Mouse (Mus musculus) heart, postnatal 0 days (tissue): ENCODE data around the gene Il33. TPM values are rescaled to one million over a fixed set of nuclear protein-coding genes. Genes with fewer than 3 reads are reported as not detected.

Source experiments
- ATAC-seq: fragments of 200-750 bp; cut with Nextera tagmentation; 2 replicates; pipeline ENCODE4 v1.8.0; 2017; ENCODE audit warnings: low read depth, moderate number of reproducible peaks, moderate library complexity; ENCODE audit not compliant: insufficient read depth
- DNase-seq: peaks from one replicate; pipeline ENCODE4 v3.0.0-alpha.2; 2016; ENCODE audit warnings: low spot score
- H3K27ac ChIP-seq: fragments of 300-500 bp; sonication (generic); 2 replicates; pipeline ENCODE4 v1.5.1; 2014; ENCODE audit warnings: low read depth, mild to moderate bottlenecking
- H3K27me3 ChIP-seq: fragments of 300-500 bp; sonication (generic); 2 replicates; pipeline ENCODE4 v1.6.1; 2014; ENCODE audit warnings: low read length, mixed read lengths; ENCODE audit not compliant: control insufficient read depth, insufficient read depth
- H3K36me3 ChIP-seq: fragments of 300-500 bp; sonication (generic); replicated peaks from 2 replicates; pipeline ENCODE4 v1.6.1; 2014; ENCODE audit warnings: low read length, mixed read lengths; ENCODE audit not compliant: control insufficient read depth, insufficient read depth
- H3K4me1 ChIP-seq: fragments of 300-500 bp; sonication (generic); 2 replicates; pipeline ENCODE4 v1.6.1; 2014; ENCODE audit warnings: antibody characterized with exemption; ENCODE audit not compliant: control insufficient read depth, insufficient read depth
- H3K4me2 ChIP-seq: fragments of 300-500 bp; sonication (generic); 2 replicates; pipeline ENCODE4 v1.6.1; 2014; ENCODE audit warnings: low read depth, mild to moderate bottlenecking, low read length, moderate library complexity
- H3K4me3 ChIP-seq: fragments of 300-500 bp; sonication (generic); 2 replicates; pipeline ENCODE4 v1.5.1; 2014; ENCODE audit warnings: low read depth, low read length
- H3K9ac ChIP-seq: fragments of 300-500 bp; sonication (generic); replicated peaks from 2 replicates; pipeline ENCODE4 v1.6.1; 2014; ENCODE audit warnings: low read depth, low read length, mixed read lengths
- H3K9me3 ChIP-seq: fragments of 300-500 bp; sonication (generic); replicated peaks from 2 replicates; pipeline ENCODE4 v1.6.1; 2016; ENCODE audit warnings: low read length; ENCODE audit not compliant: control insufficient read depth
- CTCF ChIP-seq: IDR thresholded peaks from 2 replicates; pipeline ENCODE4 v1.5.1; 2016; ENCODE audit warnings: antibody characterized with exemption, control low read depth, low read depth
- EP300 ChIP-seq: IDR thresholded peaks from 2 replicates; pipeline ENCODE4 v1.6.1; 2016; ENCODE audit warnings: antibody characterized with exemption, low read depth
- WGBS: fragments of 180-500 bp; shearing (Covaris S2); extraction: QIAGEN DNeasy Blood & Tissue Kit; methylation state at CpG from one replicate; pipeline ENCODE4 v1.1.7; 2014; 5-methylcytosine and 5-hydroxymethylcytosine counted together
- polyA plus RNA-seq: library from polyadenylated mRNA; unstranded; fragments of >200 nt; fragmentation: Nextera tagmentation; extraction: Ambion mirVana; gene quantifications from 2 replicates; pipeline ENCODE4 v1.2.1, GENCODE M21; 2015
- total RNA-seq: library from RNA; depleted of rRNA; stranded (reverse); fragments of >200 nt; gene quantifications from 2 replicates; pipeline ENCODE4 v1.2.3, GENCODE M21; 2014; ENCODE audit warnings: low replicate concordance; rRNA removed

Gene Il33
- total RNA-seq = 1.4 and 1.6 TPM in 2 replicates
- polyA plus RNA-seq = 4.2 and 6.2 TPM in 2 replicates

- Histone ChIP-seq H3K27ac (0 out of 2 replicates have a peak within 1 kb of the TSS, but pooled peaks have one; percentile 5), H3K9ac (no peak within 1 kb of the TSS), H3K9me3 (no peaks in the 10 kb centered on the region), H3K4me3 (peak within 1 kb of the TSS; percentile 26; the same call in 1 of the 2 replicates), H3K27me3 (peaks cover 9% of the 10 kb centered on the region; the same call in 1 of the 2 replicates), H3K36me3 (no peaks in the 10 kb centered on the region), H3K4me2 (peak within 1 kb of the TSS; percentile 52), H3K4me1 (peaks cover 18% of the 10 kb centered on the region; the same call in 1 of the 2 replicates)
- TF ChIP-seq EP300 = no peak
- TF ChIP-seq CTCF = no peak
- DNase-seq = peak; percentile 82
- 20% methylated on average over 10 of the region's 10 CpGs for WGBS
- no peak for ATAC-seq
Measured at GRCm38 (mm10) chr19:29924638-29925258, at the start of gene Il33. Il33 (plus strand) TSS chr19:29925114.

GRCm38 (mm10) chr19:29877422-29878291 is 47.3 kb upstream of the Il33 start:
- Histone ChIP-seq H3K4me1 (no peaks in the 10 kb centered on the region), H3K4me3 (no peak overlapping the region), H3K4me2 (no peak overlapping the region), H3K9me3 (no peaks in the 10 kb centered on the region), H3K9ac (no peak overlapping the region), H3K36me3 (no peaks in the 10 kb centered on the region), H3K27me3 (no peaks in the 10 kb centered on the region), H3K27ac (0 out of 2 replicates have a peak overlapping the region, but pooled peaks have one; percentile 16)
- no peak for DNase-seq
- 59% methylated on average over 10 of the region's 10 CpGs for WGBS
- no peak for ATAC-seq
- no peak for TF ChIP-seq CTCF
- TF ChIP-seq EP300 = no peak

DNA sequence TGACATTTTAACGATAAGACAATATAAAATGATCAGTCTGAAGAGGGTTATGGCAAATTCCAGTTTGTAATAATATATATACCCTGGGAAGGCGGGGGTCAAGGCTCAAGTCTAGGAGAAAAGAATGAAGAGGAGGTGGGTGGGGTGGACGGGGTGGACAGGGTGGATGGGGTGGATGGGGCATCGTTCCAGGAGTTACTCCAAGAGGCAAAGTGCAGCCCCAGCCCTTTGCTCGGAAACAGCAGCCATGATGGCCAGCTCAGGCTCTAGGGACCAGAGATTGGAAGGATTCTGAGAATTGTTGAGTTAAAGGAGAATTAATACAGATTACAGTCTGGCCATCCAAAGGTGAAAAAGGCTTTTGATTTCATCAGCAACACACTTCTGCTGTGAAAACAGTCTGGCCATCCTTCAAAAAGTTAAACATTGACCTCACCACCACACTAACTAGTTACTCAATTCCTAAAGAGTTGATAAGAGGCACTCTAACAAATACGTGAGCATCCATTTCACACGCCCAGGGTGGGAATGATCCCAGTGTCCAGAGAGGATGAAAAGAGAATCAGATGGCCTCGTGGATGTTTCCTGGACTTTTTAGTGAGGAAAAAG is 45.9 kb upstream of the Il33 start:
- Histone ChIP-seq H3K36me3 (no peaks in the 10 kb centered on the region), H3K9ac (no peak overlapping the region), H3K9me3 (no peaks in the 10 kb centered on the region), H3K27ac (no peak overlapping the region), H3K4me3 (no peak overlapping the region), H3K4me2 (no peak overlapping the region), H3K4me1 (no peaks in the 10 kb centered on the region), H3K27me3 (no peaks in the 10 kb centered on the region)
- TF ChIP-seq EP300 (no peak), CTCF (no peak)
- 69% methylated on average over 8 of the region's 8 CpGs for WGBS
- ATAC-seq (no peak), DNase-seq (no peak)

GRCm38 (mm10) chr19:29880918-29881317 is 44.0 kb upstream of the Il33 start:
- 83% methylated on average over 4 of the region's 4 CpGs for WGBS
- no peaks in the 10 kb centered on the region for H3K36me3 ChIP-seq
- no peaks in the 10 kb centered on the region for H3K9me3 ChIP-seq
- H3K4me2 ChIP-seq = no peak overlapping the region
- H3K9ac ChIP-seq = no peak overlapping the region
- TF ChIP-seq EP300 = no peak
- TF ChIP-seq CTCF = no peak
- ATAC-seq = no peak
- H3K4me3 ChIP-seq = no peak overlapping the region
- no peaks in the 10 kb centered on the region for H3K27me3 ChIP-seq
- H3K4me1 ChIP-seq = no peaks in the 10 kb centered on the region
- no peak for DNase-seq
- H3K27ac ChIP-seq = no peak overlapping the region

GRCm38 (mm10) chr19:29882696-29883095 is 42.2 kb upstream of the Il33 start:
- H3K9me3 ChIP-seq = no peaks in the 10 kb centered on the region
- DNase-seq = no peak
- no peak overlapping the region for H3K9ac ChIP-seq
- H3K4me3 ChIP-seq = no peak overlapping the region
- no peak for ATAC-seq
- H3K4me2 ChIP-seq = no peak overlapping the region
- no peaks in the 10 kb centered on the region for H3K27me3 ChIP-seq
- H3K36me3 ChIP-seq = no peaks in the 10 kb centered on the region
- TF ChIP-seq EP300 (no peak), CTCF (no peak)
- no peaks in the 10 kb centered on the region for H3K4me1 ChIP-seq
- H3K27ac ChIP-seq = no peak overlapping the region
- WGBS = 70% methylated on average over 3 of the region's 3 CpGs
